Mouse (Mus musculus): ENCODE measurements at regions not wholly inside any gene's neighbourhood (a gene's known extent, or its start where the extent isn't known, plus 50 kb on each side); places are given as distances from the start of the nearest gene placed in this dataset.

DNA sequence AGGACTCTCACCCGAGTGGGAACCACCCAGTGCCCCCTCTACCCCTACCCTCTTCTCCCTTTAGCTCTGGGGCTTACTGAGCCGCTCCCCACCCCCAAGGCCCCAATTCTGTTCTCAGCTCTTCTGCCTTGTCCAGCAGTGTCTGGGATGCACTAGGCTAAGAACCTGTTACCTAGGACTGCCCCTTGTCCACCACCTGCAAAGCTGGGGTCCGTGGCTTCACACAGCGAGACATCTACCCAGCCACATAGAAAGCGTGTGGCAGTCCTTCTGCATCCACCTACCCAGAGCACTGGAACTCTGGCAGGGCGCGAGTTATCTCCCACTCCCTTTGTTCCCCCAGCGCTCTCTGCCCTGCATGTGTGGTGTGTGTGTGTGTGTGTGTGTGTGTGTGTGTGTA is 123.8 kb upstream of the Far2 start:
- Histone ChIP-seq H3K36me3 (ENCODE audit: control insufficient read depth, insufficient read depth) (no peaks in the 10 kb centered on the region), H3K27me3 (replicated peaks; ENCODE audit: control insufficient read depth, insufficient read depth, low read length) (no peaks in the 10 kb centered on the region), H3K4me3 (replicated peaks; ENCODE audit: low read length) (no peak overlapping the region), H3K4me2 (ENCODE audit: low read length) (no peak overlapping the region), H3K9ac (replicated peaks; ENCODE audit: low read depth, low read length) (no peak overlapping the region), H3K4me1 (replicated peaks; ENCODE audit: control insufficient read depth, insufficient read depth, low read length) (peaks cover 4% of the 10 kb centered on the region; the same call in 1 of the 2 replicates), H3K9me3 (ENCODE audit: control insufficient read depth, low read length) (no peaks in the 10 kb centered on the region), H3K27ac (ENCODE audit: low read length) (no peak overlapping the region)
- no peak for ATAC-seq
- 97% methylated on average over 8 of the region's 8 CpGs for WGBS

GRCm38 (mm10) chr6:147928951-147929350 is 118.1 kb upstream of the Far2 start:
- H3K9ac ChIP-seq (replicated peaks; ENCODE audit: low read depth, low read length): no peak overlapping the region
- H3K27me3 ChIP-seq (replicated peaks; ENCODE audit: control insufficient read depth, insufficient read depth, low read length): no peaks in the 10 kb centered on the region
- no peak overlapping the region for H3K4me2 ChIP-seq (ENCODE audit: low read length)
- no peak overlapping the region for H3K4me3 ChIP-seq (replicated peaks; ENCODE audit: low read length)
- H3K4me1 ChIP-seq (replicated peaks; ENCODE audit: control insufficient read depth, insufficient read depth, low read length): no peaks in the 10 kb centered on the region
- no peak overlapping the region for H3K27ac ChIP-seq (ENCODE audit: low read length)
- no peaks in the 10 kb centered on the region for H3K9me3 ChIP-seq (ENCODE audit: control insufficient read depth, low read length)
- H3K36me3 ChIP-seq (ENCODE audit: control insufficient read depth, insufficient read depth): no peaks in the 10 kb centered on the region
- no peak for ATAC-seq

GRCm38 (mm10) chr6:147944020-147944419 is 103.0 kb upstream of the Far2 start:
- Histone ChIP-seq H3K9me3 (ENCODE audit: control insufficient read depth, low read length) (no peaks in the 10 kb centered on the region), H3K4me3 (replicated peaks; ENCODE audit: low read length) (no peak overlapping the region), H3K27me3 (replicated peaks; ENCODE audit: control insufficient read depth, insufficient read depth, low read length) (no peaks in the 10 kb centered on the region), H3K4me1 (replicated peaks; ENCODE audit: control insufficient read depth, insufficient read depth, low read length) (peaks cover 10% of the 10 kb centered on the region), H3K36me3 (ENCODE audit: control insufficient read depth, insufficient read depth) (no peaks in the 10 kb centered on the region), H3K9ac (replicated peaks; ENCODE audit: low read depth, low read length) (no peak overlapping the region), H3K27ac (ENCODE audit: low read length) (no peak overlapping the region), H3K4me2 (ENCODE audit: low read length) (no peak overlapping the region)
- no peak for ATAC-seq
- WGBS: 68% methylated on average over 3 of the region's 3 CpGs

- Histone ChIP-seq H3K4me3 (replicated peaks; ENCODE audit: low read length) (no peak overlapping the region), H3K4me2 (ENCODE audit: low read length) (no peak overlapping the region), H3K9me3 (ENCODE audit: control insufficient read depth, low read length) (no peaks in the 10 kb centered on the region), H3K9ac (replicated peaks; ENCODE audit: low read depth, low read length) (no peak overlapping the region), H3K36me3 (ENCODE audit: control insufficient read depth, insufficient read depth) (no peaks in the 10 kb centered on the region), H3K27ac (ENCODE audit: low read length) (no peak overlapping the region), H3K27me3 (replicated peaks; ENCODE audit: control insufficient read depth, insufficient read depth, low read length) (no peaks in the 10 kb centered on the region), H3K4me1 (replicated peaks; ENCODE audit: control insufficient read depth, insufficient read depth, low read length) (peaks cover 10% of the 10 kb centered on the region)
- 83% methylated on average over 4 of the region's 4 CpGs for WGBS
- ATAC-seq: no peak
These were observed 102.0 kb upstream of the Far2 start for GRCm38 (mm10) chr6:147944940-147945676.

- Histone ChIP-seq H3K36me3 (ENCODE audit: control insufficient read depth, insufficient read depth) (no peaks in the 10 kb centered on the region), H3K4me1 (replicated peaks; ENCODE audit: control insufficient read depth, insufficient read depth, low read length) (peaks cover 10% of the 10 kb centered on the region), H3K9me3 (ENCODE audit: control insufficient read depth, low read length) (no peaks in the 10 kb centered on the region), H3K27me3 (replicated peaks; ENCODE audit: control insufficient read depth, insufficient read depth, low read length) (no peaks in the 10 kb centered on the region), H3K4me3 (replicated peaks; ENCODE audit: low read length) (no peak overlapping the region), H3K4me2 (ENCODE audit: low read length) (no peak overlapping the region), H3K27ac (ENCODE audit: low read length) (no peak overlapping the region), H3K9ac (replicated peaks; ENCODE audit: low read depth, low read length) (no peak overlapping the region)
- ATAC-seq: peak; percentile 86
- 54% methylated on average over 4 of the region's 4 CpGs for WGBS
These were observed 99.1 kb upstream of the Far2 start for GRCm38 (mm10) chr6:147947997-147948396.

GRCm38 (mm10) chr6:147951642-147952041 is 95.4 kb upstream of the Far2 start:
- Histone ChIP-seq H3K4me1 (replicated peaks; ENCODE audit: control insufficient read depth, insufficient read depth, low read length) (peaks cover 10% of the 10 kb centered on the region), H3K36me3 (ENCODE audit: control insufficient read depth, insufficient read depth) (no peaks in the 10 kb centered on the region), H3K27ac (ENCODE audit: low read length) (no peak overlapping the region), H3K4me3 (replicated peaks; ENCODE audit: low read length) (no peak overlapping the region), H3K27me3 (replicated peaks; ENCODE audit: control insufficient read depth, insufficient read depth, low read length) (no peaks in the 10 kb centered on the region), H3K4me2 (ENCODE audit: low read length) (no peak overlapping the region), H3K9ac (replicated peaks; ENCODE audit: low read depth, low read length) (no peak overlapping the region), H3K9me3 (ENCODE audit: control insufficient read depth, low read length) (no peaks in the 10 kb centered on the region)
- no peak for ATAC-seq

DNA sequence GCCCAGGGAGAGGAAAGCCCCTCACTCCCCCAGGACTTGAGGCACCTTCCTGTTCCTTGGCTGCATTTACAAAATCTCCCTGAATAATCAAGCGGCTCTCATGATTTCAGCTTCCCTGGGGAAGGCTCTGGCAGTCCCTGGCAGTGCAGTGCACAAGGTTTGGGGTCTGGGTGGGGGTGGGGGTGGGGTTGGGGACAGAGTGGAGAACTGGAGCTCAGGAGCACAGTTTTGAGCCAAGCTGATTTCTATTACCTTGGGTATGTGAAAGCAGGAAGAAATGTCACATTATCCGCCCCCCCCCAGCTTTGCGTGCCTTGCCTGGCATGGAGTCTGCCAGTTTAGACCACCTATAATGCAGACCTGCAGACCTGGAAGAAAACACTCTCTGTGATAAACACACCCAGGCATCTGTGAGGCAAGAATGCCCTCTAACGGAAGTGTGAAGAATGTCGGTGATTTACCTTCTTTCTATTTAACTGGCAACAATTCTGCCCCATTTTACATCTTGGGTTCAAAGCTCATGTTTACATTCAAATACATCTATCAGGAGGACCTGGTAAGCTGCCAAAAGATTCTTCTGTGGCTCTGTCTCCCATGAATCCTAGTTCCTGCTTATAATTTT is 93.9 kb upstream of the Far2 start:
- ATAC-seq: 0 out of 2 replicates have a peak, but pooled peaks have one; percentile 27
- 47% methylated on average over 5 of the region's 5 CpGs for WGBS
- H3K36me3 ChIP-seq (ENCODE audit: control insufficient read depth, insufficient read depth): no peaks in the 10 kb centered on the region
- no peak overlapping the region for H3K27ac ChIP-seq (ENCODE audit: low read length)
- no peak overlapping the region for H3K4me2 ChIP-seq (ENCODE audit: low read length)
- no peaks in the 10 kb centered on the region for H3K9me3 ChIP-seq (ENCODE audit: control insufficient read depth, low read length)
- no peaks in the 10 kb centered on the region for H3K27me3 ChIP-seq (replicated peaks; ENCODE audit: control insufficient read depth, insufficient read depth, low read length)
- H3K4me1 ChIP-seq (replicated peaks; ENCODE audit: control insufficient read depth, insufficient read depth, low read length): peaks cover 3% of the 10 kb centered on the region
- H3K9ac ChIP-seq (replicated peaks; ENCODE audit: low read depth, low read length): no peak overlapping the region
- no peak overlapping the region for H3K4me3 ChIP-seq (replicated peaks; ENCODE audit: low read length)

- ATAC-seq: no peak
- Histone ChIP-seq H3K4me2 (ENCODE audit: low read length) (no peak overlapping the region), H3K9me3 (ENCODE audit: control insufficient read depth, low read length) (no peaks in the 10 kb centered on the region), H3K27me3 (replicated peaks; ENCODE audit: control insufficient read depth, insufficient read depth, low read length) (no peaks in the 10 kb centered on the region), H3K36me3 (ENCODE audit: control insufficient read depth, insufficient read depth) (no peaks in the 10 kb centered on the region), H3K9ac (replicated peaks; ENCODE audit: low read depth, low read length) (no peak overlapping the region), H3K27ac (ENCODE audit: low read length) (no peak overlapping the region), H3K4me3 (replicated peaks; ENCODE audit: low read length) (no peak overlapping the region), H3K4me1 (replicated peaks; ENCODE audit: control insufficient read depth, insufficient read depth, low read length) (no peaks in the 10 kb centered on the region)
- WGBS: 91% methylated on average over 7 of the region's 7 CpGs
These were observed 93.3 kb upstream of the Far2 start for GRCm38 (mm10) chr6:147953753-147954152.

GRCm38 (mm10) chr6:147954253-147954652 is 92.8 kb upstream of the Far2 start:
- no peaks in the 10 kb centered on the region for H3K9me3 ChIP-seq (ENCODE audit: control insufficient read depth, low read length)
- no peak overlapping the region for H3K4me3 ChIP-seq (replicated peaks; ENCODE audit: low read length)
- no peaks in the 10 kb centered on the region for H3K4me1 ChIP-seq (replicated peaks; ENCODE audit: control insufficient read depth, insufficient read depth, low read length)
- no peak overlapping the region for H3K9ac ChIP-seq (replicated peaks; ENCODE audit: low read depth, low read length)
- no peak overlapping the region for H3K27ac ChIP-seq (ENCODE audit: low read length)
- 86% methylated on average over 1 of the region's 1 CpGs for WGBS
- no peaks in the 10 kb centered on the region for H3K36me3 ChIP-seq (ENCODE audit: control insufficient read depth, insufficient read depth)
- H3K4me2 ChIP-seq (ENCODE audit: low read length): no peak overlapping the region
- ATAC-seq: no peak
- no peaks in the 10 kb centered on the region for H3K27me3 ChIP-seq (replicated peaks; ENCODE audit: control insufficient read depth, insufficient read depth, low read length)
